Mouse (Mus musculus): ENCODE measurements around the gene Prrt1. TPM values are rescaled to one million over a fixed set of nuclear protein-coding genes. Genes with fewer than 3 reads are reported as not detected.

The Prrt1 gene
- polyA plus RNA-seq, 1 experiment from 2014 or later: 0.64 TPM

DNA sequence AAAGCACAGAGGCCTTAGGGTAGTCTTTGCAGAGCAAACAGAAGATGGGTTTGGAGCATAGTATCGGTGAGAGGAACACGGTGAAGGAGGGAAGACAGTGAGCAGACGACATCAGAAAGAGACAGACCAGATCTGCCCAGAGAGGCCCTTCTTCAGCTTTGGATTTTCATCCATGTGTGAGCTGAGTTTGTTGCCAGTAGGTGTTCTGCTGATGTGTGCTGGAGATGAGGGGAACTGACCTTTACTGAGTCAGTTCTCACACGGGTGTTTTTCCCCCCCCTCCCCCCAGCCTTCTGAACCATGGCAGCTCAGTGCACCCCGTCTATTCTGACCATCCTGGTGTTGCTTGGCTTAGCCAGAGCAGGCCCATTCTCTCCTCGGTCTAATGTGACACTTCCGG, 40.9 kb downstream of the Prrt1 start, which contains the start of gene Tnxb:
Gene Tnxb, plus strand, starts transcription at position 301 of the 400 bp plus-strand sequence.
- Histone ChIP-seq H3K27me3 (replicated peaks; ENCODE audit: control insufficient read depth, insufficient read depth, low read length) (peaks cover 55% of the 10 kb centered on the region), H3K9me3 (ENCODE audit: control insufficient read depth, low read length) (no peaks in the 10 kb centered on the region), H3K9ac (ENCODE audit: low read depth, low read length) (peak within 1 kb of the TSS; percentile 52; the same call in 1 of the 2 replicates), H3K36me3 (ENCODE audit: control insufficient read depth, insufficient read depth, low read length) (no peaks in the 10 kb centered on the region), H3K4me3 (ENCODE audit: low read depth, low read length) (peak within 1 kb of the TSS; percentile 38), H3K4me1 (ENCODE audit: control insufficient read depth, insufficient read depth, low read length) (0 out of 2 replicates have a peak, but pooled peaks cover 4% of the 10 kb centered on the region), H3K27ac (replicated peaks; ENCODE audit: low read depth, low read length) (no peak within 1 kb of the TSS), H3K4me2 (ENCODE audit: low read depth, low read length) (peak within 1 kb of the TSS; percentile 61)
- no peak for DNase-seq (ENCODE audit: low spot score)
- WGBS: 41% methylated on average over 7 of the region's 7 CpGs
- ATAC-seq (ENCODE audit: low read depth): no peak

DNA sequence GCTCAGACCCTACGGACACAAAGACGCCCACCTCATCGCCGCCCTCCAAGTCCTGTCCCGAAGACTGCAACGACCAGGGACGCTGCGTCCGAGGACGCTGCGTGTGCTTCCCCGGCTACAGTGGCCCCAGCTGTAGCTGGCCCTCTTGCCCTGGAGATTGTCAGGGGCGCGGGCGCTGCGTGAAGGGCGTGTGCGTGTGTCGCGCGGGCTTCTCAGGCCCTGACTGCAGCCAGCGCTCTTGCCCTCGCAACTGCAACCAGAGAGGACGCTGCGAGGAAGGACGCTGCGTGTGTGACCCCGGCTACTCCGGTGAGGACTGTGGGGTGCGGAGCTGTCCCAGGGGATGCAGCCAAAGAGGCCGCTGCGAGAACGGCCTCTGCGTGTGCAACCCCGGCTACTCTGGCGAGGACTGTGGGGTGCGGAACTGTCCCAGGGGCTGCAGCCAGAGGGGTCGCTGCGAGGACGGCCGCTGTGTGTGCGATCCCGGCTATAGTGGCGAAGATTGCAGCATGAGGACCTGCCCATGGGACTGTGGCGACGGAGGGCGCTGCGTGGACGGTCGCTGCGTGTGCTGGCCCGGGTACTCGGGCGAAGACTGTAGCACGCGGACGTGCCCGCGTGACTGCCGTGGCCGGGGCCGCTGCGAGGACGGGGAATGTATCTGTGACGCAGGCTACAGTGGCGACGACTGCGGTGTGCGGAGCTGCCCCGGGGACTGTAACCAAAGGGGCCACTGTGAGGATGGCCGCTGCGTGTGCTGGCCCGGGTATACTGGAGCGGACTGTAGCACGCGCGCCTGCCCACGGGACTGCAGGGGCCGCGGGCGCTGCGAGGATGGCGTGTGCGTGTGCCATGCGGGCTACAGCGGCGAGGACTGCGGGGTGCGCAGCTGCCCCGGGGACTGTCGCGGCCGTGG, 42.1 kb downstream of the Prrt1 start:
- peak overlapping the region; percentile 38 for H3K4me3 ChIP-seq (ENCODE audit: low read depth, low read length)
- H3K36me3 ChIP-seq (ENCODE audit: control insufficient read depth, insufficient read depth, low read length): no peaks in the 10 kb centered on the region
- ATAC-seq (ENCODE audit: low read depth): peak; percentile 24; the same call in 1 of the 2 replicates
- DNase-seq (ENCODE audit: low spot score): no peak
- H3K27me3 ChIP-seq (replicated peaks; ENCODE audit: control insufficient read depth, insufficient read depth, low read length): peaks cover 64% of the 10 kb centered on the region
- 0 out of 2 replicates have a peak, but pooled peaks cover 4% of the 10 kb centered on the region for H3K4me1 ChIP-seq (ENCODE audit: control insufficient read depth, insufficient read depth, low read length)
- peak overlapping the region; percentile 61 for H3K4me2 ChIP-seq (ENCODE audit: low read depth, low read length)
- peak overlapping the region; percentile 52 for H3K9ac ChIP-seq (ENCODE audit: low read depth, low read length)
- no peak overlapping the region for H3K27ac ChIP-seq (replicated peaks; ENCODE audit: low read depth, low read length)
- H3K9me3 ChIP-seq (ENCODE audit: control insufficient read depth, low read length): no peaks in the 10 kb centered on the region
- WGBS: 8% methylated on average over 74 of the region's 93 CpGs

DNA sequence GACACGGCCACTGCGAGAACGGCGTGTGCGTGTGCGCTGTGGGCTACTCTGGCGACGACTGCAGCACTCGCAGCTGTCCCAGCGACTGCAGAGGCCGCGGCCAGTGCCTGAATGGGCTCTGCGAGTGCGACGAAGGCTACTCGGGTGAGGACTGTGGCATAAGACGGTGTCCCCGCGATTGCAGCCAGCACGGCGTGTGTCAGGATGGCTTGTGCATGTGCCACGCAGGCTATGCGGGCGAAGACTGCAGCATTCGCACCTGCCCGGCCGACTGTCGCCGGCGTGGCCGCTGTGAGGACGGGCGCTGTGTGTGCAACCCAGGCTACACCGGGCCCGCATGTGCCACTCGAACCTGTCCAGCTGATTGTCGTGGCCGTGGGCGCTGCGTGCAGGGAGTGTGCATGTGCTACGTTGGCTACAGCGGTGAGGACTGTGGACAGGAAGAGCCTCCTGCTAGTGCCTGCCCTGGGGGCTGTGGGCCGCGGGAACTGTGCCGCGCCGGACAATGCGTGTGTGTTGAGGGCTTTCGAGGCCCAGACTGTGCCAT, 43.0 kb downstream of the Prrt1 start:
- Histone ChIP-seq H3K9ac (ENCODE audit: low read depth, low read length) (peak overlapping the region; percentile 52; the same call in 1 of the 2 replicates), H3K36me3 (ENCODE audit: control insufficient read depth, insufficient read depth, low read length) (no peaks in the 10 kb centered on the region), H3K27ac (replicated peaks; ENCODE audit: low read depth, low read length) (no peak overlapping the region), H3K9me3 (ENCODE audit: control insufficient read depth, low read length) (no peaks in the 10 kb centered on the region), H3K4me1 (ENCODE audit: control insufficient read depth, insufficient read depth, low read length) (0 out of 2 replicates have a peak, but pooled peaks cover 4% of the 10 kb centered on the region), H3K4me3 (ENCODE audit: low read depth, low read length) (peak overlapping the region; percentile 38), H3K27me3 (replicated peaks; ENCODE audit: control insufficient read depth, insufficient read depth, low read length) (peaks cover 64% of the 10 kb centered on the region), H3K4me2 (ENCODE audit: low read depth, low read length) (peak overlapping the region; percentile 61)
- WGBS: 28% methylated on average over 26 of the region's 49 CpGs
- DNase-seq (ENCODE audit: low spot score) (no peak), ATAC-seq (ENCODE audit: low read depth) (no peak)

DNA sequence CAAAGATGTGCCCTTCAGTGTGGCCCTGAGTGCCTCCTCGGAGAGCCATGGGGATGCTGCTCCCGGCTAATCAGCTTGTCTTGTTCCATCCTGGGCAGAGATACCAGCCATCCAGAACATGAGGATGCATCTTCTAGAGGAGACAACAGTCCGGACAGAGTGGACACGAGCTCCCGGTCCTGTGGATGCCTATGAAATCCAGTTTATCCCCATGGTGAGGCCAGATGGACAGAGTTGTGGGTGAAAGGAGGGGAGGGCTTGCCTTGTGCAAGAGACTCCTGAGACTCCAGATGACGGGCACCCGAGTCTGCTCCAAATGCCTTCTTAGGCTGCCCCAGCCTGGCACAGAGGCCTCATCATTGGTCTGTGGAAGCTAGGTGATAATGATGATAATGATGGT, 43.8 kb downstream of the Prrt1 start:
- no peaks in the 10 kb centered on the region for H3K36me3 ChIP-seq (ENCODE audit: control insufficient read depth, insufficient read depth, low read length)
- no peak overlapping the region for H3K4me3 ChIP-seq (ENCODE audit: low read depth, low read length)
- no peak for DNase-seq (ENCODE audit: low spot score)
- no peak overlapping the region for H3K4me2 ChIP-seq (ENCODE audit: low read depth, low read length)
- 88% methylated on average over 7 of the region's 7 CpGs for WGBS
- no peak overlapping the region for H3K27ac ChIP-seq (replicated peaks; ENCODE audit: low read depth, low read length)
- no peak overlapping the region for H3K9ac ChIP-seq (ENCODE audit: low read depth, low read length)
- ATAC-seq (ENCODE audit: low read depth): no peak
- 0 out of 2 replicates have a peak, but pooled peaks cover 4% of the 10 kb centered on the region for H3K4me1 ChIP-seq (ENCODE audit: control insufficient read depth, insufficient read depth, low read length)
- no peaks in the 10 kb centered on the region for H3K9me3 ChIP-seq (ENCODE audit: control insufficient read depth, low read length)
- peaks cover 66% of the 10 kb centered on the region for H3K27me3 ChIP-seq (replicated peaks; ENCODE audit: control insufficient read depth, insufficient read depth, low read length)

DNA sequence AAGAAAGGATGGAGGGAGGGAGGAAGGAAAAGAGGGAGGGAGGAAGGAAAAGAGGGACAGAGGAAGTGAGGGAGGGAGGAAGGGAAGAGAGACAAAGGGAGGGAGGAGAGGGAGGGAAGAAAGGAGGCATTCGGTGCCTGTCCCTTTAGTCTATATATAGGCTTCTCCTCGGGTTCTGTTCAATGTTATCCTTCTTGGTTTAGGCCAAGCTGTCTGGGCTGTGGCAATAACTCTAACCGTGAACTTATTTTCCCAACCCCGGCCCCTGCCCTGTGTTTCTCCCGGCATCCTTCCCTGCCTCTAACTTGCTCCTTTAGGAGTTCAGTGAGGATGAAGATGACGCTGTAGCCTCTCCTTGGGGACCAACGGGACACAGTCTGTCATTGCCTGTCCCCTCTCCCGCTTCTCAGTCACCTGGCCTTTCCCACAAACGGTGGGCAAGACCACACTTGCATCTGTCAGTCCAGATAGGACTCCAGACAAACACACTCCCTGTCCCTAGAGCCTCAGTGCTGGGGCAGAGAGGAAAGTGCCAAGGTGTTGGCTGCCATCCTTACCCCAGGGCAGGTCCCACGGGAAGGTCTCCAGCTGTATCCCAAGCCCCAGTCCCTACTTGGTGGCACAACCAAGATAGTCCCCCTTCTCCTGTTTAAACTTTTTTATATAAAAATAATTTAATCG, 45.3 kb downstream of the Prrt1 start:
- Histone ChIP-seq H3K9ac (ENCODE audit: low read depth, low read length) (no peak overlapping the region), H3K4me2 (ENCODE audit: low read depth, low read length) (no peak overlapping the region), H3K9me3 (ENCODE audit: control insufficient read depth, low read length) (no peaks in the 10 kb centered on the region), H3K4me1 (ENCODE audit: control insufficient read depth, insufficient read depth, low read length) (0 out of 2 replicates have a peak, but pooled peaks cover 4% of the 10 kb centered on the region), H3K27me3 (replicated peaks; ENCODE audit: control insufficient read depth, insufficient read depth, low read length) (peaks cover 72% of the 10 kb centered on the region), H3K4me3 (ENCODE audit: low read depth, low read length) (no peak overlapping the region), H3K27ac (replicated peaks; ENCODE audit: low read depth, low read length) (no peak overlapping the region), H3K36me3 (ENCODE audit: control insufficient read depth, insufficient read depth, low read length) (no peaks in the 10 kb centered on the region)
- ATAC-seq (ENCODE audit: low read depth) (no peak), DNase-seq (ENCODE audit: low spot score) (no peak)
- 58% methylated on average over 11 of the region's 11 CpGs for WGBS

DNA sequence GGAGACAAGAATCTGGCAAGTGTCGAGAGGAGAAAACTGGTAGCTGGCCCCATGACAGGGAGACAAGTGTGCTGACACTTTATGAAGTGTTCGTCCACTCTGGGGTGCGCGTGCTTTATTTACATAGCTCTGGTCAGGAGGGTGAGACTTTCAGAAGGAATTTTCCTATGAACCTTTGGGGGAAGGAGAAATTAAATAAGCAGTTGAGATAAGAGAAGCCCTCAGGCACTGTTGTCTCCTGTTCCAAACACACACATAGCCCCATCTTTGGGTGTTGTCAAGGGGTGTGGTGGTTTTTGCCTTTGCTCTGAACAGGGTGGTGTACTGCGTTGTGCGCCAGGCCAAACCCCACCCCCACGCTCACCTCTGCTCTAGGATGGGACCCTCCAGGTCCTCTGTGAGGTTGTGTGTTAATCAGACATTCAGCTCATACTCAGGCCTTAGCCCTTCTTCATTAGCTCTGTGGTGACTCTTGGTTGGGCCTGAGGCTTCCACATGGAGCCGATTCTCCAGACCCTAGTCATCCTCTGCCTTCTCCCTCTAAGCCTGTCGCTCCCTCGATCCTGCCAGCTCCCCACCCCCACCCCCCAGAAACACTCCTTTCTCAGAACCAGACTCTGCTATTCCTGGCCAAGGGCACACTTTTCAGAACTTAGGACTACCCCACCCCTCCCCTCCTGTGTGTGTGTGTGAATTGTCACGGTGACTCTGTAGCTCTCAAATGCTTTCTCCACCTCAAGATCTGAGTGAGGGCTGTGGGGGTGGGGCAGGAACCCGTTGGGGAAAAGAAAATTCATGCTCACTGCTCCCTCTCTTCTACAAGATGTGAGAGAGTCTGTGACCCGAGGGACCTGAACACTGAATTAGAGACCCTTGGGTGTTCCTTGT, 46.1 kb downstream of the Prrt1 start:
- Histone ChIP-seq H3K27ac (replicated peaks; ENCODE audit: low read depth, low read length) (no peak overlapping the region), H3K9me3 (ENCODE audit: control insufficient read depth, low read length) (no peaks in the 10 kb centered on the region), H3K4me1 (ENCODE audit: control insufficient read depth, insufficient read depth, low read length) (0 out of 2 replicates have a peak, but pooled peaks cover 4% of the 10 kb centered on the region), H3K4me3 (ENCODE audit: low read depth, low read length) (no peak overlapping the region), H3K36me3 (ENCODE audit: control insufficient read depth, insufficient read depth, low read length) (no peaks in the 10 kb centered on the region), H3K4me2 (ENCODE audit: low read depth, low read length) (no peak overlapping the region), H3K9ac (ENCODE audit: low read depth, low read length) (no peak overlapping the region), H3K27me3 (replicated peaks; ENCODE audit: control insufficient read depth, insufficient read depth, low read length) (peaks cover 69% of the 10 kb centered on the region)
- ATAC-seq (ENCODE audit: low read depth) (no peak), DNase-seq (ENCODE audit: low spot score) (no peak)
- WGBS: 59% methylated on average over 13 of the region's 13 CpGs

DNA sequence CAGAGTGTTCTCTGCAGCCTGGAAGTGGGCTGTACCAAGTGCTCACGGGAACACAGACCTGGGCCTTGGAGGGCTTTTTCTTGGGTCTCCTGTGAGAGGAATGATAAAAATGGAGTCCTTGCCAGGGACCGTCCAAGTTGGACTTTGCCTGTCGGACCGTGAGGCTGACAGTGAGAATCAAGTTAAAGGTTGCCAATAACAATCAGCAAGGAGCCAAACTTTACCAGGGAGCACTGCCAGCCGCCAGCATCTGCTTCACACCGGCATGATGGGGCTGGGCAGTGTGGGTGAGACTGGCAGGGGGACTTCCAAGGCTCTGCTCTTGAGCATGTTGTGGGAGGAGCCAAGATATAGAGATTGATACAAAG, 46.7 kb downstream of the Prrt1 start:
- Histone ChIP-seq H3K4me3 (ENCODE audit: low read depth, low read length) (no peak overlapping the region), H3K4me2 (ENCODE audit: low read depth, low read length) (no peak overlapping the region), H3K4me1 (ENCODE audit: control insufficient read depth, insufficient read depth, low read length) (0 out of 2 replicates have a peak, but pooled peaks cover 4% of the 10 kb centered on the region), H3K27me3 (replicated peaks; ENCODE audit: control insufficient read depth, insufficient read depth, low read length) (peaks cover 64% of the 10 kb centered on the region), H3K27ac (replicated peaks; ENCODE audit: low read depth, low read length) (no peak overlapping the region), H3K9me3 (ENCODE audit: control insufficient read depth, low read length) (no peaks in the 10 kb centered on the region), H3K9ac (ENCODE audit: low read depth, low read length) (no peak overlapping the region), H3K36me3 (ENCODE audit: control insufficient read depth, insufficient read depth, low read length) (no peaks in the 10 kb centered on the region)
- ATAC-seq (ENCODE audit: low read depth) (no peak), DNase-seq (ENCODE audit: low spot score) (no peak)
- WGBS: 73% methylated on average over 6 of the region's 6 CpGs

DNA sequence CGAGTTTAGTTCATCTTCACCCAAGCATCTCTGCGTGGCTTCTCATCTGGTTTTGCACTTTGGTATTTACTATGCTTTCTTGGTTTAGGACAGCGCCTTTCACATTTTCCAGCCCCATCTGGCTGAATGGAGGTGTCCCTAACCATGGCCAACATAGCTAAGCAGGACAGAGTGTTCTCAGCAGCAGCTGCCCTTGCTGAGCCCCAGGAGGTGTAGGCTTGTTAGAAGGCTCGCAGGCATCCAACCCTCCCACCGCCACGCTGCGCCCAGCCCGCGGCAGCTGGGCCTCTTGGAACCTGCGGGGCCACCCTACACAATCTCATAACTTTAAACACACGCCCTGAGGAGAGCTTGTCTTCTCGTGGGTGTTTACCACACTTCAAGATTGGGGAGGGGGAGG, 47.3 kb downstream of the Prrt1 start:
- 72% methylated on average over 12 of the region's 12 CpGs for WGBS
- H3K9ac ChIP-seq (ENCODE audit: low read depth, low read length): no peak overlapping the region
- H3K27me3 ChIP-seq (replicated peaks; ENCODE audit: control insufficient read depth, insufficient read depth, low read length): peaks cover 59% of the 10 kb centered on the region
- DNase-seq (ENCODE audit: low spot score) (no peak), ATAC-seq (ENCODE audit: low read depth) (no peak)
- no peak overlapping the region for H3K27ac ChIP-seq (replicated peaks; ENCODE audit: low read depth, low read length)
- no peak overlapping the region for H3K4me3 ChIP-seq (ENCODE audit: low read depth, low read length)
- H3K9me3 ChIP-seq (ENCODE audit: control insufficient read depth, low read length): no peaks in the 10 kb centered on the region
- H3K36me3 ChIP-seq (ENCODE audit: control insufficient read depth, insufficient read depth, low read length): no peaks in the 10 kb centered on the region
- 0 out of 2 replicates have a peak, but pooled peaks cover 1% of the 10 kb centered on the region for H3K4me1 ChIP-seq (ENCODE audit: control insufficient read depth, insufficient read depth, low read length)
- no peak overlapping the region for H3K4me2 ChIP-seq (ENCODE audit: low read depth, low read length)

Data from embryonic facial prominence, embryonic 14.5 days (tissue).